Mouse (Mus musculus) MEL (cell line): ENCODE results near the gene Smyd3. TPM values are rescaled to one million over a fixed set of nuclear protein-coding genes. Genes with fewer than 3 reads are reported as not detected.

ENCODE experiments used
- DNase-seq: peaks from one replicate; pipeline ENCODE4 v3.0.0; 2011; ENCODE audit warnings: low read depth, low spot score
- H3K27ac ChIP-seq: 2 replicates; pipeline ENCODE4 v1.5.1; 2012; ENCODE audit warnings: low read depth, mild to moderate bottlenecking, control low read depth, low read length, moderate library complexity; ENCODE audit not compliant: control insufficient read depth
- H3K27me3 ChIP-seq, 2 experiments: fragments of 150-350 bp in 1 of 2; sonication (generic) in 1 of 2; 2 replicates each; pipeline ENCODE4 v1.6.1; 2012; ENCODE audit warnings: low read length in 2 of 2, mild to moderate bottlenecking in 2 of 2, improper control_type of control experiment in 1 of 2, moderate library complexity in 1 of 2; ENCODE audit not compliant: insufficient read depth in 2 of 2, control insufficient read depth in 1 of 2
- H3K36me3 ChIP-seq, 2 experiments: 2 replicates each; pipeline ENCODE4 v1.6.1; 2012 to 2014; ENCODE audit warnings: low read length in 2 of 2, improper control_type of control experiment in 1 of 2, inconsistent platforms in 1 of 2, mild to moderate bottlenecking in 1 of 2; ENCODE audit not compliant: insufficient read depth in 2 of 2, control insufficient read depth in 1 of 2
- H3K4me1 ChIP-seq, 2 experiments: fragments of 150-350 bp in 1 of 2; sonication (generic) in 1 of 2; 2 replicates each; pipeline ENCODE4 v1.6.1; 2012; ENCODE audit warnings: low read length in 2 of 2, improper control_type of control experiment in 1 of 2, mild to moderate bottlenecking in 1 of 2; ENCODE audit not compliant: insufficient read depth in 2 of 2, control insufficient read depth in 1 of 2
- H3K4me3 ChIP-seq, 2 experiments: fragments of 150-350 bp in 1 of 2; sonication (generic) in 1 of 2; 2 replicates each; pipeline ENCODE4 v1.5.1; 2012; ENCODE audit warnings: low read depth in 2 of 2, low read length in 2 of 2, mild to moderate bottlenecking in 2 of 2, moderate library complexity in 2 of 2, control low read depth in 1 of 2, improper control_type of control experiment in 1 of 2; ENCODE audit not compliant: control insufficient read depth in 1 of 2, insufficient read depth in 1 of 2
- H3K79me2 ChIP-seq: 2 replicates; pipeline ENCODE4 v1.6.1; 2012; ENCODE audit warnings: mild to moderate bottlenecking, low read length, moderate library complexity; ENCODE audit not compliant: control insufficient read depth, poor library complexity, insufficient read depth
- H3K9ac ChIP-seq: 2 replicates; pipeline ENCODE4 v1.6.1; 2012; ENCODE audit warnings: low read depth, mild to moderate bottlenecking, control low read depth, low read length, moderate library complexity; ENCODE audit not compliant: control insufficient read depth, poor library complexity, severe bottlenecking
- H3K9me3 ChIP-seq: fragments of 150-350 bp; sonication (generic); replicated peaks from 2 replicates; pipeline ENCODE4 v1.6.1; 2012; ENCODE audit warnings: mild to moderate bottlenecking, low read length, improper control_type of control experiment, moderate library complexity; ENCODE audit not compliant: insufficient read depth
- CHD1 ChIP-seq: IDR thresholded peaks from 2 replicates; pipeline ENCODE4 v1.6.1; 2012; ENCODE audit warnings: low read depth, mild to moderate bottlenecking, inconsistent platforms, low read length, improper control_type of control experiment
- CHD2 ChIP-seq: IDR thresholded peaks from 2 replicates; pipeline ENCODE4 v1.6.1; 2011; ENCODE audit warnings: low read length, improper control_type of control experiment
- E2F4 ChIP-seq: IDR thresholded peaks from 2 replicates; pipeline ENCODE4 v1.6.1; 2011; ENCODE audit warnings: low read depth, low read length, improper control_type of control experiment, borderline replicate concordance
- ETS1 ChIP-seq: IDR thresholded peaks from 2 replicates; pipeline ENCODE4 v1.6.1; 2012; ENCODE audit warnings: low read depth, mild to moderate bottlenecking, inconsistent platforms, low read length, improper control_type of control experiment, moderate library complexity
- GATA1 ChIP-seq: IDR thresholded peaks from 2 replicates; pipeline ENCODE4 v1.6.1; 2011; ENCODE audit warnings: low read depth, low read length, improper control_type of control experiment
- KAT2A ChIP-seq: conservative IDR thresholded peaks from 2 replicates; pipeline ENCODE4 v1.6.1; 2012; ENCODE audit warnings: low read depth, low read length, improper control_type of control experiment, inconsistent platforms
- MAFK ChIP-seq: IDR thresholded peaks from 2 replicates; pipeline ENCODE4 v1.6.1; 2011; ENCODE audit warnings: low read depth, mild to moderate bottlenecking, low read length, improper control_type of control experiment, borderline replicate concordance
- MXI1 ChIP-seq: IDR thresholded peaks from 2 replicates; pipeline ENCODE4 v1.6.1; 2011; ENCODE audit warnings: mild to moderate bottlenecking, low read depth, low read length, improper control_type of control experiment
- NRF1 ChIP-seq: IDR thresholded peaks from 2 replicates; pipeline ENCODE4 v1.6.1; 2014; ENCODE audit warnings: low read depth, mild to moderate bottlenecking, inconsistent platforms, low read length, improper control_type of control experiment, moderate library complexity; ENCODE audit not compliant: poor library complexity, insufficient read depth, severe bottlenecking
- POLR2A ChIP-seq, 2 experiments: IDR thresholded peaks; 2 replicates each; pipeline ENCODE4 v1.6.1; 2011 to 2012; ENCODE audit warnings: low read length in 2 of 2, mild to moderate bottlenecking in 2 of 2, control low read depth in 1 of 2, improper control_type of control experiment in 1 of 2, low read depth in 1 of 2, moderate library complexity in 1 of 2; ENCODE audit not compliant: control insufficient read depth in 1 of 2, insufficient read depth in 1 of 2, poor library complexity in 1 of 2
- SIN3A ChIP-seq: IDR thresholded peaks from 2 replicates; pipeline ENCODE4 v1.6.1; 2012; ENCODE audit warnings: low read length, improper control_type of control experiment, inconsistent platforms
- SMC3 ChIP-seq: IDR thresholded peaks from 2 replicates; pipeline ENCODE4 v1.6.1; 2011; ENCODE audit warnings: low read depth, low read length, improper control_type of control experiment
- TAL1 ChIP-seq: IDR thresholded peaks from 2 replicates; pipeline ENCODE4 v1.6.1; 2012; ENCODE audit warnings: mild to moderate bottlenecking, inconsistent platforms, low read length, moderate library complexity, mixed read lengths
- TCF12 ChIP-seq: IDR thresholded peaks from 2 replicates; pipeline ENCODE4 v1.6.1; 2014; ENCODE audit warnings: low read depth, mild to moderate bottlenecking, inconsistent platforms, low read length, improper control_type of control experiment, moderate library complexity
- ZKSCAN1 ChIP-seq: IDR thresholded peaks from 2 replicates; pipeline ENCODE4 v1.6.1; 2012; ENCODE audit warnings: low read depth, mild to moderate bottlenecking, inconsistent platforms, low read length, improper control_type of control experiment, moderate library complexity
- polyA plus RNA-seq, 2 experiments: library from polyadenylated mRNA; stranded (reverse) in 1 of 2; unstranded in 1 of 2; fragments of >175 nt in 1 of 2; fragments of >200 nt in 1 of 2; gene quantifications; 2 replicates each; pipeline versions ENCODE4 v1.2.1 to v1.2.4; 2012; ENCODE audit warnings: low replicate concordance in 2 of 2, low read depth in 1 of 2; ENCODE audit not compliant: insufficient read length in 2 of 2, insufficient read depth in 1 of 2, missing spikeins in 1 of 2
- total RNA-seq: library from RNA; depleted of rRNA; stranded (reverse); fragments of 300-350 nt; gene quantifications from 2 replicates; pipeline ENCODE4 v1.2.3, GENCODE M21; 2012

Gene Smyd3
- total and polyA plus RNA-seq, 3 experiments = 13.3 to 18.2 TPM; not detected in 1

- H3K79me2 ChIP-seq = no peaks in the 10 kb centered on the region
- TF ChIP-seq SIN3A (no peak), POLR2A (IDR thresholded peaks at IDR 0.05; ENCODE audit: control insufficient read depth in 1 of 2, insufficient read depth in 1 of 2, low read depth in 1 of 2, low read length in 2 of 2, poor library complexity in 1 of 2) (no peak), GATA1 (no peak), CHD2 (no peak)
- H3K9me3 ChIP-seq = no peaks in the 10 kb centered on the region
- no peaks in the 10 kb centered on the region for H3K27me3 ChIP-seq
- H3K36me3 ChIP-seq = peaks cover 0 to 9% of the 10 kb centered on the region in 2 experiments; a peak in 2 of 4 replicates
- no peak overlapping the region for H3K4me3 ChIP-seq
- no peak overlapping the region for H3K9ac ChIP-seq
- peaks cover 0 to 13% of the 10 kb centered on the region in 2 experiments; a peak in 2 of 4 replicates for H3K4me1 ChIP-seq
- no peak overlapping the region for H3K27ac ChIP-seq
- DNase-seq = no peak
These were observed 600.5 kb downstream of the Smyd3 start for GRCm38 (mm10) chr1:178917194-178917902.

- Histone ChIP-seq H3K27me3 (no peaks in the 10 kb centered on the region), H3K79me2 (no peaks in the 10 kb centered on the region), H3K4me3 (no peak overlapping the region), H3K36me3 (peaks cover 0 to 13% of the 10 kb centered on the region in 2 experiments; a peak in 2 of 4 replicates), H3K27ac (no peak overlapping the region), H3K9me3 (no peaks in the 10 kb centered on the region), H3K4me1 (peaks cover 0 to 14% of the 10 kb centered on the region in 2 experiments; a peak in 2 of 4 replicates), H3K9ac (no peak overlapping the region)
- no peak for DNase-seq
- TF ChIP-seq SMC3 (no peak), NRF1 (no peak), TCF12 (no peak), MAFK (no peak), CHD1 (no peak), KAT2A (no peak), TAL1 (no peak), E2F4 (no peak), ETS1 (no peak), ZKSCAN1 (no peak), MXI1 (no peak)
These were observed 602.8 kb downstream of the Smyd3 start for GRCm38 (mm10) chr1:178915056-178915455.
